Mouse (Mus musculus) G1E (cell line): Measurements from ENCODE around the gene Ccm2.

Experiments used
- CTCF ChIP-seq: IDR thresholded peaks from 2 replicates; pipeline ENCODE4 v1.5.1; 2012; ENCODE audit warnings: low read depth, low read length, inconsistent platforms, mixed read lengths
- GATA1 ChIP-seq: IDR thresholded peaks from 2 replicates; pipeline ENCODE4 v1.6.1; 2012; ENCODE audit warnings: borderline replicate concordance, low read length, inconsistent platforms, mixed read lengths
- POLR2AphosphoS5 ChIP-seq: IDR thresholded peaks from 2 replicates; pipeline ENCODE4 v1.6.1; 2012; ENCODE audit warnings: low read depth, low read length, inconsistent platforms; ENCODE audit not compliant: insufficient replicate concordance
- TAL1 ChIP-seq: conservative IDR thresholded peaks from 2 replicates; pipeline ENCODE4 v1.6.1; 2012; ENCODE audit warnings: low read depth, low read length, inconsistent platforms, mixed read lengths

- TF ChIP-seq CTCF (no peak), TAL1 (no peak), POLR2AphosphoS5 (no peak), GATA1 (no peak)
Measured at GRCm38 (mm10) chr11:6520507-6521173, 26.0 kb upstream of the Ccm2 start, which contains the start of gene Myo1g.
